Mouse (Mus musculus) intestine, embryonic 14.5 days (tissue): Measurements from ENCODE around the gene Tdrd9. TPM values are rescaled to one million over a fixed set of nuclear protein-coding genes. Genes with fewer than 3 reads are reported as not detected.

Source experiments
- ATAC-seq: fragments of 200-750 bp; cut with Nextera tagmentation; replicated peaks from 2 replicates; pipeline ENCODE4 v1.8.0; 2017; ENCODE audit warnings: low read depth, moderate number of reproducible peaks, moderate TSS enrichment, moderate library complexity; ENCODE audit not compliant: low FRiP score, low TSS enrichment
- DNase-seq: peaks from one replicate; pipeline ENCODE4 v3.0.0-alpha.2; 2018; ENCODE audit warnings: low spot score
- H3K27ac ChIP-seq: fragments of 300-500 bp; sonication (generic); 2 replicates; pipeline ENCODE4 v1.5.1; 2014; ENCODE audit warnings: low read depth, mild to moderate bottlenecking, control low read depth
- H3K27me3 ChIP-seq: fragments of 300-500 bp; sonication (generic); replicated peaks from 2 replicates; pipeline ENCODE4 v1.6.1; 2014; ENCODE audit warnings: low read length, control low read depth; ENCODE audit not compliant: control insufficient read depth, insufficient read depth
- H3K36me3 ChIP-seq: fragments of 300-500 bp; sonication (generic); 2 replicates; pipeline ENCODE4 v1.6.1; 2014; ENCODE audit warnings: low read length, control low read depth; ENCODE audit not compliant: control insufficient read depth, insufficient read depth
- H3K4me1 ChIP-seq: fragments of 300-500 bp; sonication (generic); replicated peaks from 2 replicates; pipeline ENCODE4 v1.6.1; 2014; ENCODE audit warnings: low read length, control low read depth, mixed read lengths; ENCODE audit not compliant: control insufficient read depth, insufficient read depth
- H3K4me2 ChIP-seq: fragments of 300-500 bp; sonication (generic); 2 replicates; pipeline ENCODE4 v1.6.1; 2014; ENCODE audit warnings: low read length
- H3K4me3 ChIP-seq: fragments of 300-500 bp; sonication (generic); 2 replicates; pipeline ENCODE4 v1.5.1; 2014; ENCODE audit warnings: low read depth, low read length, control low read depth, mixed read lengths
- H3K9ac ChIP-seq: fragments of 300-500 bp; sonication (generic); 2 replicates; pipeline ENCODE4 v1.6.1; 2014; ENCODE audit warnings: mild to moderate bottlenecking, low read length
- H3K9me3 ChIP-seq: fragments of 300-500 bp; sonication (generic); 2 replicates; pipeline ENCODE4 v1.6.1; 2016; ENCODE audit warnings: low read length, control low read depth; ENCODE audit not compliant: control insufficient read depth
- WGBS: fragments of 180-500 bp; shearing (Covaris S2); extraction: QIAGEN DNeasy Blood & Tissue Kit; methylation state at CpG from one replicate; pipeline ENCODE4 v1.1.7; 2014; 5-methylcytosine and 5-hydroxymethylcytosine counted together
- polyA plus RNA-seq: library from polyadenylated mRNA; unstranded; fragments of >200 nt; fragmentation: Nextera tagmentation; extraction: Ambion mirVana; gene quantifications from 2 replicates; pipeline ENCODE4 v1.2.1, GENCODE M21; 2014

Gene Tdrd9
- polyA plus RNA-seq, 1 experiment from 2014 or later = 0.28 TPM

GRCm38 (mm10) chr12:112108696-112109445 is 137.5 kb downstream of the Tdrd9 start:
- 70% methylated on average over 11 of the region's 11 CpGs for WGBS
- no peaks in the 10 kb centered on the region for H3K27me3 ChIP-seq
- DNase-seq (no peak), ATAC-seq (no peak)
- H3K9ac ChIP-seq = no peak overlapping the region
- H3K27ac ChIP-seq = no peak overlapping the region
- H3K9me3 ChIP-seq = no peaks in the 10 kb centered on the region
- no peak overlapping the region for H3K4me3 ChIP-seq
- peaks cover 9% of the 10 kb centered on the region for H3K4me1 ChIP-seq
- no peaks in the 10 kb centered on the region for H3K36me3 ChIP-seq
- 0 out of 2 replicates have a peak overlapping the region, but pooled peaks have one; percentile 1 for H3K4me2 ChIP-seq

- Histone ChIP-seq H3K27ac (no peak overlapping the region), H3K9ac (no peak overlapping the region), H3K9me3 (no peaks in the 10 kb centered on the region), H3K4me3 (no peak overlapping the region), H3K27me3 (no peaks in the 10 kb centered on the region), H3K4me1 (peaks cover 9% of the 10 kb centered on the region), H3K36me3 (no peaks in the 10 kb centered on the region), H3K4me2 (no peak overlapping the region)
- no peak for DNase-seq
- WGBS = 78% methylated on average over 9 of the region's 9 CpGs
- no peak for ATAC-seq
Observed at GRCm38 (mm10) chr12:112109701-112110100, 138.3 kb downstream of the Tdrd9 start.

GRCm38 (mm10) chr12:112111323-112111722 is 140.0 kb downstream of the Tdrd9 start:
- WGBS = 88% methylated on average over 5 of the region's 5 CpGs
- no peak for ATAC-seq
- H3K27me3 ChIP-seq = no peaks in the 10 kb centered on the region

DNA sequence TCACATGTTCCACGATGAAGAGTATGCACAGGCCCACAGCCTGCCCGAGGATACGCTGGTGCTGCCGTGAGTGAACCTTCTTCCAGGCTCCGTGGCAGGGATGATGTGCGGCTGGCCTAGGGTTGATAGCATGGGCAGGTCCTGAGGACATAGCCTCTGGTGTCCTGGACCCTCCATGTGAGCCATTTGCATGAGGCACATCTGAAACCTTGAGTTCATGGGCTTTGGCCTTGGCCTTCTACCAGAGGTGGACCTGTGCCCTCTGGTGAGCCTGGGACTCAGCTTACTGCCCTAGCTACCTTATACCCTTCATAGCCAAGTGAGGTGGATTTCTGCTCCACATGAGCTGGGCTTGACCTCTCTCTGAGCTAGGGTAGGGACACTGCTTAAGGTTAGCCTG is 140.9 kb downstream of the Tdrd9 start:
- H3K4me2 ChIP-seq = no peak overlapping the region
- no peaks in the 10 kb centered on the region for H3K27me3 ChIP-seq
- H3K4me1 ChIP-seq = no peaks in the 10 kb centered on the region; the same call in 1 of the 2 replicates
- DNase-seq = no peak
- whole genome bisulfite sequencing = 89% methylated on average over 6 of the region's 6 CpGs
- no peak overlapping the region for H3K9ac ChIP-seq
- no peaks in the 10 kb centered on the region for H3K9me3 ChIP-seq
- no peaks in the 10 kb centered on the region for H3K36me3 ChIP-seq
- no peak for ATAC-seq
- H3K4me3 ChIP-seq = no peak overlapping the region
- no peak overlapping the region for H3K27ac ChIP-seq

More at GRCm38 (mm10) chr12:112111323-112111722, 140.0 kb downstream of the Tdrd9 start:
- peaks cover 6% of the 10 kb centered on the region for H3K4me1 ChIP-seq
- H3K9ac ChIP-seq = no peak overlapping the region
- no peaks in the 10 kb centered on the region for H3K9me3 ChIP-seq
- no peak overlapping the region for H3K4me2 ChIP-seq
- no peak for DNase-seq
- no peak overlapping the region for H3K4me3 ChIP-seq
- H3K36me3 ChIP-seq = no peaks in the 10 kb centered on the region
- no peak overlapping the region for H3K27ac ChIP-seq

DNA sequence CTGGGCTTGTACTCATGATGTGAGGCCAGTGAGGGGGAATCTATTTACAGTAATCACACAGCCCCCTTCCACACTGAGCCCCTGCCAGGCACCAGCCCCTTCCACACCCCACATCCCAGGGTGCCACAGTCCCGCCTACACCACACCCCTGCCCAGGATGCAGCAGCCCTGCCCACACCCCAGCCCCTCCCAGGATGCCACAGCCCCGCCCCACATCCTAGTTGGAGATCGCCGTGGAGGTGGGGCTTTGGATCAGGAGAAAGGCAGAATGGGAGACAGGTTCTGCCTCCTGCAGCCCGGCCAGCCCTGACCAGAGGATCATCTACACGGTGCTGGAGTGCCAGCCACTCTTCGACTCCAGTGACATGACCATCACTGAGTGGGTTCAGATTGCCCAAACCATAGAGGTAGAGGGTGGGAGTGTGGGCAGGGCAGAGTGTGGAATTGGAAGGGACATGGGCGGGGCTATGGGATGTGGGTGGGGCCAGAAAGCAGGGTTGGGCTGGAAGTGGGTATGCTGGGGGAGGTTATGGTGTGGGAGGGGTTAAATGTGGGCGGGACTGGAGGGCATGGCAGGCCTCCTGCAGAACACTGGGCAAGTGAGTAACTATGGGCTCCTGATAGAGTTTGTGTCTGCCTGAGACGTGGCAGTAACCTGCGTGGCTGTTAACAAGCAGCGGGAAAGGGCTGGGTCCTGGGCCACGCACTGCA is 141.5 kb downstream of the Tdrd9 start:
- Histone ChIP-seq H3K9ac (no peak overlapping the region), H3K27me3 (no peaks in the 10 kb centered on the region), H3K4me3 (no peak overlapping the region), H3K36me3 (no peaks in the 10 kb centered on the region), H3K9me3 (no peaks in the 10 kb centered on the region), H3K4me1 (no peaks in the 10 kb centered on the region; the same call in 1 of the 2 replicates), H3K4me2 (no peak overlapping the region), H3K27ac (no peak overlapping the region)
- DNase-seq (no peak), ATAC-seq (peak; percentile 24)
- WGBS = 21% methylated on average over 13 of the region's 13 CpGs

DNA sequence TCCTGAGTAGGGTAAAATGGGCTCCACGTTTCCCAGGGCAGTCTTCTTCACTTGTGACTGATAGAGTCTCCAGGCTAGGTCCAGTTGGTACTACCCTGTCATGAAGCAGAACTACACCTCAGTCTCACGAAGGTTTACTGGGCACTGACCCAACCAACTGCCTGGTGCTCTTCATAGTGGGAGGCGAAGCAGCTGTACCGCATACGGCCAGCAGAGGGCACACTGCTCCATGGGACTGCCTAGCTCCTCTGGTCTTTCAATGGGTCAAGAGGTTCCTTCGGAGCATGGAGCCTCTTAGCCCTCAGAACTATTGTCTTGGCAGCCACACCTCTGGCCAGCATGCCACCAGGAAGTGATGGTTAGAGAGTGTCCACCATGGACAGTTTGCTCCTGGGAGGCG is 142.4 kb downstream of the Tdrd9 start:
- Histone ChIP-seq H3K36me3 (no peaks in the 10 kb centered on the region), H3K27ac (no peak overlapping the region), H3K9ac (no peak overlapping the region), H3K9me3 (no peaks in the 10 kb centered on the region), H3K27me3 (no peaks in the 10 kb centered on the region), H3K4me2 (no peak overlapping the region), H3K4me3 (no peak overlapping the region), H3K4me1 (no peaks in the 10 kb centered on the region; the same call in 1 of the 2 replicates)
- DNase-seq (peak; percentile 95), ATAC-seq (no peak; the same call in 1 of the 2 replicates)
- 15% methylated on average over 7 of the region's 7 CpGs for WGBS

GRCm38 (mm10) chr12:112117006-112117405 is 145.6 kb downstream of the Tdrd9 start:
- no peak overlapping the region for H3K27ac ChIP-seq
- no peak overlapping the region for H3K4me2 ChIP-seq
- no peak overlapping the region for H3K4me3 ChIP-seq
- WGBS = 82% methylated on average over 5 of the region's 5 CpGs
- no peak for DNase-seq
- no peak overlapping the region for H3K9ac ChIP-seq
- ATAC-seq = no peak
- no peaks in the 10 kb centered on the region for H3K36me3 ChIP-seq
- no peaks in the 10 kb centered on the region for H3K9me3 ChIP-seq
- no peaks in the 10 kb centered on the region for H3K27me3 ChIP-seq
- H3K4me1 ChIP-seq = no peaks in the 10 kb centered on the region; the same call in 1 of the 2 replicates

- 72% methylated on average over 7 of the region's 7 CpGs for WGBS
- peak; percentile 42; the same call in 1 of the 2 replicates for ATAC-seq
- DNase-seq = no peak
Observed at GRCm38 (mm10) chr12:112117649-112118048, 146.3 kb downstream of the Tdrd9 start.

More at GRCm38 (mm10) chr12:112117649-112118048, 146.3 kb downstream of the Tdrd9 start:
- Histone ChIP-seq H3K36me3 (no peaks in the 10 kb centered on the region), H3K4me3 (no peak overlapping the region), H3K4me1 (no peaks in the 10 kb centered on the region; the same call in 1 of the 2 replicates), H3K4me2 (no peak overlapping the region), H3K27ac (no peak overlapping the region), H3K9ac (no peak overlapping the region), H3K27me3 (no peaks in the 10 kb centered on the region), H3K9me3 (no peaks in the 10 kb centered on the region)
